Mouse (Mus musculus) embryonic facial prominence, embryonic 10.5 days (tissue): Measurements from ENCODE around the gene Stum. TPM values are rescaled to one million over a fixed set of nuclear protein-coding genes. Genes with fewer than 3 reads are reported as not detected.

Experiments
- DNase-seq: peaks from one replicate; pipeline ENCODE4 v3.0.0-alpha.2; 2017; ENCODE audit warnings: low spot score
- H3K27ac ChIP-seq: fragments of 300-500 bp; sonication (generic); replicated peaks from 2 replicates; pipeline ENCODE4 v1.5.1; 2016; ENCODE audit warnings: mild to moderate bottlenecking
- H3K27me3 ChIP-seq: fragments of 300-500 bp; sonication (generic); replicated peaks from 2 replicates; pipeline ENCODE4 v1.6.1; 2016; ENCODE audit warnings: low read depth, mild to moderate bottlenecking; ENCODE audit not compliant: poor library complexity, severe bottlenecking
- H3K36me3 ChIP-seq: fragments of 300-500 bp; sonication (generic); replicated peaks from 2 replicates; pipeline ENCODE4 v1.6.1; 2016; ENCODE audit warnings: mild to moderate bottlenecking, moderate library complexity
- H3K4me1 ChIP-seq: fragments of 300-500 bp; sonication (generic); 2 replicates; pipeline ENCODE4 v1.6.1; 2016
- H3K4me3 ChIP-seq: fragments of 300-500 bp; sonication (generic); 2 replicates; pipeline ENCODE4 v1.5.1; 2016; ENCODE audit warnings: mild to moderate bottlenecking, moderate library complexity
- H3K9me3 ChIP-seq: fragments of 300-500 bp; sonication (generic); 2 replicates; pipeline ENCODE4 v1.6.1; 2016; ENCODE audit warnings: mild to moderate bottlenecking
- WGBS: fragments of 180-500 bp; shearing (Covaris S2); methylation state at CpG from one replicate; pipeline ENCODE4 v1.1.7; 2016; 5-methylcytosine and 5-hydroxymethylcytosine counted together
- polyA plus RNA-seq: library from polyadenylated mRNA; unstranded; fragments of >200 nt; fragmentation: Nextera tagmentation; extraction: Ambion mirVana; gene quantifications from 2 replicates; pipeline ENCODE4 v1.2.1, GENCODE M21; 2016

Stum gene
- polyA plus RNA-seq, 1 experiment from 2014 or later: 1.1 TPM

GRCm38 (mm10) chr1:180407727-180408719, 75.3 kb downstream of the Stum start:
- peaks cover 75% of the 10 kb centered on the region for H3K4me1 ChIP-seq
- no peaks in the 10 kb centered on the region for H3K36me3 ChIP-seq
- H3K9me3 ChIP-seq: no peaks in the 10 kb centered on the region
- no peak for DNase-seq
- peak overlapping the region; percentile 78 for H3K27ac ChIP-seq
- H3K27me3 ChIP-seq: no peaks in the 10 kb centered on the region
- 84% methylated on average over 18 of the region's 18 CpGs for WGBS
- H3K4me3 ChIP-seq: no peak overlapping the region

GRCm38 (mm10) chr1:180407171-180407671, 76.1 kb downstream of the Stum start:
- Histone ChIP-seq H3K9me3 (no peaks in the 10 kb centered on the region), H3K27me3 (no peaks in the 10 kb centered on the region), H3K27ac (peak overlapping the region; percentile 78), H3K36me3 (no peaks in the 10 kb centered on the region), H3K4me3 (peak overlapping the region; percentile 40), H3K4me1 (peaks cover 79% of the 10 kb centered on the region)
- peak; percentile 91 for DNase-seq
- WGBS: 12% methylated on average over 16 of the region's 16 CpGs

DNA sequence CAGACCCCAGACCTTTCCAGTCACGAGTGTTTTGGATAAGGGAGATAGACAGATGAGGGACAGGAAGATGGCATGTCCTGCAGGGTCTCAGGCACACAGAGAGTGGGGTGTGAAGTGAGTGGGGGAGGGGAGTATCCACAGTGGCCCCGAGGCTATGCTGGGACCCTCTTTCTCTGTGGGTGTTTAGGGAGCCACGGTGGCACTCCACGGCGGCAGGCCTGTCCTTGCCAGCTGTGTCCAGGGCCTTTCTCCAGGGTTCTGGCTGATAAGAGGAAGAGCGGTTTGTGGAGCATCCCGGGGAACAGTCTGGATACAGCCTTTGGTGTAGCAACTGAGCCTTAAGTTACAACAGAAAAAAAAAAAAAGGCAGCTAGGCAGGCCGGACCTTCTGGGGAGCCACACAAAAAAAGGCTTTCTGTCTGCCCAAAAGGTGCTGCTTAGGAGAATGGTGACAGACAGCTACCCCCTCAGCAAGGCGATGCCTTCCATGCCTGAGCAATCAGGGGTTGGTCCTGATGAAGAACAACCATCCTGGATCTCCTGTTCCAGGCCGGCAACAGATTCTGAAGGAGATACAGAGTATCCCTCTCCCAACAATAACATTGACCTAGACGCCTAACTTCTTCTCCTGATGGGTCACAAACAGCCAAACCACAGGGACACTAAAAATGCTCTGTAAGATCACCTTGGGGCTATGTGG, 76.8 kb downstream of the Stum start:
- peaks cover 80% of the 10 kb centered on the region for H3K4me1 ChIP-seq
- no peak for DNase-seq
- H3K27me3 ChIP-seq: no peaks in the 10 kb centered on the region
- H3K4me3 ChIP-seq: no peak overlapping the region
- WGBS: 77% methylated on average over 11 of the region's 11 CpGs
- H3K36me3 ChIP-seq: no peaks in the 10 kb centered on the region
- no peak overlapping the region for H3K27ac ChIP-seq
- no peaks in the 10 kb centered on the region for H3K9me3 ChIP-seq

DNA sequence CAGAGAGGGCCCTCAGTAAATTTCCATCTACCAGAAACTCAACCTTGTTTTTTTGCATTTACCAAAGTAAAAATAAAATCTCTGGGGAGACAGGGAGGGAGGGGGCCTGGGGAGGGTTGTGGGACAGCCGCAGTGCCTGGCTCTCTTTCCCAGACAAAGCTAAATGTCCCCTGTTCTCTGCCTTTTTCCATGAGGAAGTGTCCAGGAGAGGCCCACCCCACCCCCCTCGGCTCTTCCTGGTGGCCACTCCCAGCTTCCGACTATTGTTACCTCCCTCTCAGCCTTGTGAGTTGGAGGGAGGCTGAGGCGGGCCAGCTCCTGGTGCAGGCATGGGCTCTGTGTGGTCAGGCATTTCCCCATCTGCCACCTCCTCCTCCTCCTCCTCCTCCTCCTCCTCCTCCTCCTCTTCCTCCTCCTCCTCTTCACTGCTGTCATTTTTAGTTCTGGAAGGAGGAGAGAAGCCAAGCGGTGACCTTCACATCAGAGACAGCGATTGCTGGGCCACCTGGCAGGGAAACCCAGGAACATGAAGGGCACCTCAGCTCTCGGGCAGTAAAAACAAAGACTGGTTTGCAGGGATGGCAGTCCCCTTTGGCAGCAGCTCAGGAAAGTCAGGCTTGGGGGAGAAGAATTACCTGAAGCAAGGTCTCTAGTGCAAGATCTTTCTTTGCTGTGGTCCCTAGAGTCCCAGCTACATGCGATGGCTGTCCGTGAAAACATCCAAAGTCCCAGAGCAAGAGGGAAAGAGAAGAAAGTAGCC, 77.5 kb downstream of the Stum start:
- Histone ChIP-seq H3K27ac (peak overlapping the region; percentile 48; the same call in 1 of the 2 replicates), H3K9me3 (no peaks in the 10 kb centered on the region), H3K4me1 (peaks cover 81% of the 10 kb centered on the region), H3K27me3 (no peaks in the 10 kb centered on the region), H3K4me3 (no peak overlapping the region), H3K36me3 (no peaks in the 10 kb centered on the region)
- no peak for DNase-seq
- WGBS: 80% methylated on average over 9 of the region's 9 CpGs

DNA sequence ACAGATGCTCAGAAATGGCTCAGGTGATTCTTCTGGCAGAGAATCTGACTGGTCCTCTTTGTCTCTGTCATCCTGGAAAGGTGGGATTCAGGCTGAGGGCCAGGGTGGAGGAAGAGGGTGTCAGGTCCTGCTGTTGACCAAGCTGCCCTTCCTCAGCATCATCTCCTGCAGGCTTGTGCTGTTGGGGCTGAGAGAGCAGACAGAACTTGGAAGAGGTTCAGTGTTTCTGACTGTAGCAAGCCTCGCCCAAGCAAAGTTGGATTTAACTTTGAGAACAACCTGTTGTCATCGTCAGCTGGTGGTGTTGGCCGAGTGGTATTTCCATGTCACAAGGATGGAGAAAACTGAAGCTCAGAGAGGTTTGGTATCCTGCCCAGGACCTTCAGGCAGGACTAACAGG, 78.6 kb downstream of the Stum start:
- WGBS: 90% methylated on average over 3 of the region's 3 CpGs
- peaks cover 72% of the 10 kb centered on the region for H3K4me1 ChIP-seq

GRCm38 (mm10) chr1:180403694-180404606, 79.4 kb downstream of the Stum start:
- WGBS: 69% methylated on average over 32 of the region's 32 CpGs
- Histone ChIP-seq H3K27me3 (no peaks in the 10 kb centered on the region), H3K27ac (peak overlapping the region; percentile 68), H3K4me3 (no peak overlapping the region), H3K36me3 (no peaks in the 10 kb centered on the region), H3K9me3 (no peaks in the 10 kb centered on the region), H3K4me1 (peaks cover 64% of the 10 kb centered on the region)
- peak; percentile 47 for DNase-seq

More for the DNA sequence above, 78.6 kb downstream of the Stum start:
- Histone ChIP-seq H3K27me3 (no peaks in the 10 kb centered on the region), H3K9me3 (no peaks in the 10 kb centered on the region), H3K4me3 (no peak overlapping the region), H3K27ac (peak overlapping the region; percentile 68), H3K36me3 (no peaks in the 10 kb centered on the region)
- no peak for DNase-seq

- no peaks in the 10 kb centered on the region for H3K27me3 ChIP-seq
- H3K4me3 ChIP-seq: no peak overlapping the region
- peak overlapping the region; percentile 68 for H3K27ac ChIP-seq
- WGBS: 93% methylated on average over 8 of the region's 8 CpGs
- H3K4me1 ChIP-seq: peaks cover 58% of the 10 kb centered on the region
- no peaks in the 10 kb centered on the region for H3K9me3 ChIP-seq
- no peak for DNase-seq
- H3K36me3 ChIP-seq: no peaks in the 10 kb centered on the region
Measured at GRCm38 (mm10) chr1:180403357-180403693, 80.0 kb downstream of the Stum start.

- Histone ChIP-seq H3K27me3 (no peaks in the 10 kb centered on the region), H3K27ac (peak overlapping the region; percentile 68; the same call in 1 of the 2 replicates), H3K4me1 (peaks cover 52% of the 10 kb centered on the region), H3K4me3 (no peak overlapping the region), H3K36me3 (no peaks in the 10 kb centered on the region), H3K9me3 (no peaks in the 10 kb centered on the region)
- no peak for DNase-seq
- WGBS: 91% methylated on average over 11 of the region's 11 CpGs
Measured at GRCm38 (mm10) chr1:180402481-180403081, 80.7 kb downstream of the Stum start.

DNA sequence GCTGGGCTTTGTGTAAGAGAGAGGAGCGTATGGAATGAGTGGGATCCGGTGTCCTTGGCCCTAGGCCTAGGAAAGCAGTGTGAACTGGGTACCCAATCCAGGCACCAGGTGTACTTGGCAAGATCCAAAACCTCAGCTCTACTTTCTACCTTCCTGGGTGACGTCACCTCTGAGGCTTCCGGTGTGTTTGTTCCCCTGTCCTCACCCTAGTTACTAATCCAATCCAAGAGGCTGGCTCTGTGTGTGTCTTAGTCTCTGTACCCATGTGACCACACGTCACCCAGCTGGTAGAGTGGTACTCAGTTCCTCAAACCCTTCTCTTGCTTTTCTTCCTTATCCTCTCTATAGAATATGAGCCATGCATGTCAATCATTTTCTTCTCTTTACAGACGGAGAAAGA, 81.6 kb downstream of the Stum start:
- Histone ChIP-seq H3K4me1 (peaks cover 45% of the 10 kb centered on the region), H3K4me3 (no peak overlapping the region), H3K27me3 (no peaks in the 10 kb centered on the region), H3K27ac (no peak overlapping the region), H3K36me3 (no peaks in the 10 kb centered on the region), H3K9me3 (no peaks in the 10 kb centered on the region)
- WGBS: 88% methylated on average over 6 of the region's 6 CpGs
- no peak for DNase-seq

DNA sequence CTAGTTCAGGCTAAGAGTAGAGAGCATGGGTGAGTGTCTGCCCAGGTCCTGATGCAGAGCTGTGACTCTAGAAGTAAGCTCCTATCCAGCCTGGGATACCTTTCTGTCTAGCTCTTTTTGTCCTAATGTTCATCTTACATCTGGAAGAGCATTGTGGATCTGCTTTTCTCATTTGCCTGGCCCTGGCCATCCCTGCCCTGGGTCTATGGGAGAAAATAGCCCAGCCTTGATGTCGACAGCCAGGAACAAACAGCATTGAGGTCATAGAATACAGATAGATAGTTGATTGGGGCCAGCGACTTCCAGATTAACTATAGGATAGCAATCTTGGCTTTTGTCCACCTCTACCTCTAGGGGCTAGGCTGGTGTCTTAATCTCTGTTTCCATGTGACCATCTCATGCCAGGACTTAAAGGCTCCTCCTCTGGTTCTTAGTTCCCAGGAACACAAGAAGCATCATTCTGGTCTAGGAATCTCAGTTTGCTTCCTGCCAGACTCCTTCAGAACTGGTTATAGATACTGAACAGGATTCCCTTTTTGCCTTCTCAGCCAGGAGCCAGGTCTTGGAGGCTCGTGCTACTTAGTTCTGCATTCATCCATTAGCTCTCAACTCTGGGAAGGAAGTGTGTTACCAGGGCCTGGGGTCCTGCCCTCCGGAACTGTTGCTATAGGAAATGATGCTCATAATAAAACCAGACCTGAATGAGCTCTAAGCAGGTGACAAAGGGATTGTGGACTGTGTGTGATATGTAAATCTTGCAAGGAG, 82.4 kb downstream of the Stum start:
- Histone ChIP-seq H3K9me3 (no peaks in the 10 kb centered on the region), H3K4me1 (peaks cover 37% of the 10 kb centered on the region), H3K36me3 (no peaks in the 10 kb centered on the region), H3K27me3 (no peaks in the 10 kb centered on the region), H3K4me3 (no peak overlapping the region), H3K27ac (0 out of 2 replicates have a peak overlapping the region, but pooled peaks have one; percentile 20)
- no peak for DNase-seq
- WGBS: 84% methylated on average over 4 of the region's 4 CpGs
